Mouse (Mus musculus): ENCODE measurements around the gene Fads3. TPM values are rescaled to one million over a fixed set of nuclear protein-coding genes. Genes with fewer than 3 reads are reported as not detected.

Fads3 gene
- total and polyA plus RNA-seq, 2 experiments from 2014 or later: 29.4 to 45.6 TPM

DNA sequence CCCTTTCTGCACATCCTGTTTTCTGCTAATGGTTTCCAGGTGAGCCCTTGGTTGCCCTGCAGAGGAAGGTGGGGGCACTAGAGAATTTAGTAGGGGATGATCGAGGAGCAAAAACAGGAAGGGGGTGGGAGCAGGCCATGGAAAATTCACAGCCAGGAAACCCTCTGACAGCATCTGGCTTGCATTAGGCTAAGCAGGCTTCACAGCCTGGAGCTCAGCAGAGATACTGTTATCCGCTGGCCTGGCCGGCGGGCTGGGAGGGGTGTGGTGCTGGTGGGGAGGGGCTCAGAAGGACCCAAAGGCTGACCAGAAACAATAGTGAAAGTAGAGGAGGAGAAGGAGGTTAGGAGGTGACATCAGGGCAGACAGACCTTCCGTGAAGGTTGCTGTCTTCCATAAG lies 27.5 kb upstream of the Fads3 start:
- Histone ChIP-seq H3K9me3 (ENCODE audit: low read length) (no peaks in the 10 kb centered on the region), H3K4me1 (ENCODE audit: insufficient read depth) (peaks cover 3% of the 10 kb centered on the region; the same call in 1 of the 2 replicates), H3K36me3 (ENCODE audit: insufficient read depth) (no peaks in the 10 kb centered on the region), H3K4me3 (ENCODE audit: low read depth, low read length) (no peak overlapping the region), H3K27me3 (ENCODE audit: insufficient read depth, low read length) (no peaks in the 10 kb centered on the region), H3K9ac (no peak overlapping the region), H3K4me2 (ENCODE audit: low read depth) (no peak overlapping the region), H3K27ac (ENCODE audit: low read depth, low read length) (no peak overlapping the region)
- 65% methylated on average over 5 of the region's 5 CpGs for WGBS
- no peak for TF ChIP-seq CTCF (IDR thresholded peaks at IDR 0.05; ENCODE audit: low read depth)
- DNase-seq: no peak
- ATAC-seq: no peak

DNA sequence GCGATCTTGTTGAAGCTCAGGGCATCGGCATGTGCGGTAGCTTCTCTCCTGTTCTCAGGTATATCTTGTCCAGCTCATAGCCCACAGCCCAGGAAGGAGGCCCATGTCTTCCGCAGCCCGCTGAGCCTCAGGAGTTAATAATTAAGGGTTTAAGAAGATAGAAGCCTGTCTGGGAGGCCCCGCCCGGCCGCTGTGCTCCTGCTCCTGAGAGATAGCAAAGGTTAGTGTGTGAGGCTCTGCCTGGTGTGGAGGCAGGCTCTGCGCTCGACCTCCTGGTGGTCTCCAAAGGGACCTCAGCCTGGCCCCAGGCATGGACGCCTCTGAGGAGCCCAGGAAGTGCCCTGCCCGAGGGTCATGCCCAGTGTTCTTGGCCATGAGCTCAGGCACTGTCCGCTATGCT lies 26.5 kb upstream of the Fads3 start:
- Histone ChIP-seq H3K4me2 (ENCODE audit: low read depth) (no peak overlapping the region), H3K36me3 (ENCODE audit: insufficient read depth) (no peaks in the 10 kb centered on the region), H3K9me3 (ENCODE audit: low read length) (no peaks in the 10 kb centered on the region), H3K9ac (no peak overlapping the region), H3K4me3 (ENCODE audit: low read depth, low read length) (no peak overlapping the region), H3K27ac (ENCODE audit: low read depth, low read length) (no peak overlapping the region), H3K27me3 (ENCODE audit: insufficient read depth, low read length) (no peaks in the 10 kb centered on the region), H3K4me1 (ENCODE audit: insufficient read depth) (peaks cover 5% of the 10 kb centered on the region; the same call in 1 of the 2 replicates)
- DNase-seq (no peak), ATAC-seq (no peak)
- 83% methylated on average over 13 of the region's 13 CpGs for WGBS
- no peak for TF ChIP-seq CTCF (IDR thresholded peaks at IDR 0.05; ENCODE audit: low read depth)

DNA sequence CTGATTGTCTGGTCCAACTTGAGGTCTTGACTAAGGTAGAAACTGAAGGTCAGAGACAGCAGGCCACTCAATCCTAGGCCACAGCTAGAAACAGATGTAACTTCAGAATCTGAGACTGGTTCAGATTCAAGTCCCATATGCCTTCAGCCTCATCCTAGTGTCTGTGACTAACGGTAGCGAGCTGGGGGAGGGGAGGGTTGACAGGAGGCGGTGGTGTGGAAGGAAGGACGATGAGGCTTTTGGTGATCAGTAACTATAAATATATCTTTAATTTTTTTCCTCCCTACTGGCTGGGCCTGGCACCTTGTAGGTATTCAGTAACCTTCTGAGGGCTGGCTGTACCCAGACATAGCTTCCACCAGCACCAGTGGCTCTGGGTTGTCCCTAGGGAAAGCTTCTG lies 25.9 kb upstream of the Fads3 start:
- Histone ChIP-seq H3K27me3 (ENCODE audit: insufficient read depth, low read length) (no peaks in the 10 kb centered on the region), H3K4me2 (ENCODE audit: low read depth) (no peak overlapping the region), H3K4me3 (ENCODE audit: low read depth, low read length) (no peak overlapping the region), H3K9me3 (ENCODE audit: low read length) (no peaks in the 10 kb centered on the region), H3K4me1 (ENCODE audit: insufficient read depth) (peaks cover 5% of the 10 kb centered on the region; the same call in 1 of the 2 replicates), H3K27ac (ENCODE audit: low read depth, low read length) (no peak overlapping the region), H3K36me3 (ENCODE audit: insufficient read depth) (no peaks in the 10 kb centered on the region), H3K9ac (no peak overlapping the region)
- WGBS: 73% methylated on average over 4 of the region's 4 CpGs
- DNase-seq (no peak), ATAC-seq (no peak)
- TF ChIP-seq CTCF (IDR thresholded peaks at IDR 0.05; ENCODE audit: low read depth): no peak

DNA sequence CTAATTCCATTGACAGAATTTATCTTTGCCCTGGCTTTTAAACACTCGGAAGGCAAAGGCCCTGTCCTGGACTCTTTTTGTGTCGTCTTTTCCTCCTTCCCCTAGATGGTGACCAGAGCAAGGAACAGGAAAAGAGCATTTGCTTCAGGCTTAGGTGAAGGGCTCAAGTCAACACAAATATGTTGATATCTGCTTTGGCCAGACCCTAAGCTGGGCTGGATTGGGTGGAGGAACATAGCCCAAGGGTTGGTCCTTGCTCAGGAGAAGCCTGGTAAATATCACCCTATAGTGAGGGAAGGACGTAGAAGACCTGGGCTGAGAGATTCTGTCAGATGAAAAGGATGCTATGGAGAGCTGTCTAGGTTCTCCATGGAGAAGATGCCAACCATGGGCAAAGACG lies 25.2 kb upstream of the Fads3 start:
- no peak for TF ChIP-seq CTCF (IDR thresholded peaks at IDR 0.05; ENCODE audit: low read depth)
- no peaks in the 10 kb centered on the region for H3K9me3 ChIP-seq (ENCODE audit: low read length)
- no peak for DNase-seq
- peaks cover 5% of the 10 kb centered on the region; the same call in 1 of the 2 replicates for H3K4me1 ChIP-seq (ENCODE audit: insufficient read depth)
- H3K27ac ChIP-seq (ENCODE audit: low read depth, low read length): no peak overlapping the region
- no peak overlapping the region for H3K9ac ChIP-seq
- no peak overlapping the region for H3K4me3 ChIP-seq (ENCODE audit: low read depth, low read length)
- H3K4me2 ChIP-seq (ENCODE audit: low read depth): no peak overlapping the region
- WGBS: 92% methylated on average over 4 of the region's 4 CpGs
- no peaks in the 10 kb centered on the region for H3K36me3 ChIP-seq (ENCODE audit: insufficient read depth)
- no peaks in the 10 kb centered on the region for H3K27me3 ChIP-seq (ENCODE audit: insufficient read depth, low read length)
- no peak for ATAC-seq

DNA sequence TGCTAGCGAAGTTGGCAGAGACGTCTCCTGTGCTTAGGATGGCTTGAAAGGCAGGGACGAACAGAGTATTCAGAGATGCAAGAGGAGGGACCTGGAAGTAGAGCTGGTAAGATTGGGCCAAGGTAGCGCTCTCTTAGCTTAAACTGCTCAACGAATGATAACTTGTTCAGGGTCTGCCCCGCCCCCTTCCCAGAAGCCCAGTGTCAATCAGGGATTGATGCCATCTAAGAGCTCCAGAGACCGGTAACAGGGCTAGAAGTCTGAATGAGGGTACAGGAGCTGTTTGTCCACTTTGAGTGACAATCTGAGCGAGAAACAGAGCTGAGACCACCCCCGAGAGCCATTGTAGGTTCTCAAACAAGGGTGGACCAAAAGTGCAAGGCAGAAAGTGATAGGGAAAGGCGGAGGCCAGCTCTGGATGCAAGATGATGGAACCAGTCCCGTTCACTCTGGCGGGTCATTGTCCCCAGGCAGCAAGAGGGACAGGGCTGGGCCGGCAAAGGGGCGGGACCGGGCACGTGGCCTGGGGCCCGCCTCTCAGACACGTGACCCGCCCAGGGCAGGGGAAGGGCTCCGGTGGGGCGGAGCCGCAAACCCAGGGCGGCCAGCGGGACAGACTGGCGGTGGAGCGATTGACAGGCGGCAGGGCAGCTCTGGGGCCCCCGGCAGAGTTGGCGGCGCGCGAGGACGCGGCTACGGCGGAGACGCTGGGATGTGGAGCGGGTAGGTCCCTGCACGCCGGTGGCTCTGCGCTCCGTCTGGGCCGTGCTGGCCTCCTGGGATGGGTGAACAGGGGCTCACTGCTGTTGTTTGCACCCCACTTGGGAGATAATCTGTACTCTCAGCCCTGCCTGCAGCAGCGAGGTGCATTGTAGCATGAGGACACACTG lies 23.5 kb upstream of the Fads3 start:
- Histone ChIP-seq H3K4me2 (ENCODE audit: low read depth) (peak overlapping the region; percentile 94), H3K9ac (peak overlapping the region; percentile 62), H3K9me3 (ENCODE audit: low read length) (no peaks in the 10 kb centered on the region), H3K4me3 (ENCODE audit: low read depth, low read length) (peak overlapping the region; percentile 56), H3K36me3 (ENCODE audit: insufficient read depth) (no peaks in the 10 kb centered on the region), H3K4me1 (ENCODE audit: insufficient read depth) (peaks cover 5% of the 10 kb centered on the region; the same call in 1 of the 2 replicates), H3K27ac (ENCODE audit: low read depth, low read length) (no peak overlapping the region; the same call in 1 of the 2 replicates), H3K27me3 (ENCODE audit: insufficient read depth, low read length) (no peaks in the 10 kb centered on the region)
- peak; percentile 75 for DNase-seq
- ATAC-seq: peak; percentile 94
- no peak for TF ChIP-seq CTCF (IDR thresholded peaks at IDR 0.05; ENCODE audit: low read depth)
- WGBS: 4% methylated on average over 44 of the region's 44 CpGs

- Histone ChIP-seq H3K9ac (peak overlapping the region; percentile 62), H3K4me1 (ENCODE audit: insufficient read depth) (peaks cover 5% of the 10 kb centered on the region; the same call in 1 of the 2 replicates), H3K27ac (ENCODE audit: low read depth, low read length) (no peak overlapping the region), H3K4me3 (ENCODE audit: low read depth, low read length) (peak overlapping the region; percentile 56), H3K27me3 (ENCODE audit: insufficient read depth, low read length) (no peaks in the 10 kb centered on the region), H3K36me3 (ENCODE audit: insufficient read depth) (no peaks in the 10 kb centered on the region), H3K4me2 (ENCODE audit: low read depth) (peak overlapping the region; percentile 94), H3K9me3 (ENCODE audit: low read length) (no peaks in the 10 kb centered on the region)
- DNase-seq (no peak), ATAC-seq (peak; percentile 40; the same call in 1 of the 2 replicates)
- WGBS: 2% methylated on average over 3 of the region's 3 CpGs
- no peak for TF ChIP-seq CTCF (IDR thresholded peaks at IDR 0.05; ENCODE audit: low read depth)
Measured at GRCm38 (mm10) chr19:10018527-10018818, 22.9 kb upstream of the Fads3 start.

DNA sequence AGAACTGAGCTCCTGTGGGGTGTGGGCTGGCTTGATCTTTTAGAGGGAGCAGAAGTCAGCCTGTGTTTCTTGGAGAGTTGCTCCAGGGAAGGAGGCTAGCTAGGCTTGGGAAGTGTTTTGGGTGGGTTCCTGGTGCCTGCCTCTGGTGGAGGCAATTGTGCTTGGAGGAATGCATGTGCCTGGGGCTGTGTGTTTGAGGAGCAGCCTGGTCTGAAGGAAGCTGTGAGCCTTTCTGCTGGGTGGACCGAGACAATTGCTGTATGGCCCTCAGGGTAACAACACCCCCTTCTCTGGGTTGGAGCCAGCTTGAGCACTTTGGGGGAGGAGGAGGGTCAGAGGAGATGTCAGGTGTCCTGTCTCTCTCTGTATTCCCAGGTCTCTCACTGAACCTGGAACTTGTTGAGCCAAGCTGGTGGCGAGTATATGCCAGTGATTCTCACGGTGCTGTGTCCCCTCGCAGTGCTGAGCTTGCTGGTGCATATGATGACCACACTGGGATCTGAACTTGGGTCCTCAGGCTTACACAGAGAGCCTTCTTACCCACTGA lies 22.1 kb upstream of the Fads3 start:
- peak overlapping the region; percentile 56 for H3K4me3 ChIP-seq (ENCODE audit: low read depth, low read length)

More for the DNA sequence above, 22.1 kb upstream of the Fads3 start:
- Histone ChIP-seq H3K4me1 (ENCODE audit: insufficient read depth) (peaks cover 5% of the 10 kb centered on the region; the same call in 1 of the 2 replicates), H3K9me3 (ENCODE audit: low read length) (no peaks in the 10 kb centered on the region), H3K27me3 (ENCODE audit: insufficient read depth, low read length) (no peaks in the 10 kb centered on the region), H3K9ac (no peak overlapping the region), H3K27ac (ENCODE audit: low read depth, low read length) (no peak overlapping the region), H3K4me2 (ENCODE audit: low read depth) (peak overlapping the region; percentile 94), H3K36me3 (ENCODE audit: insufficient read depth) (no peaks in the 10 kb centered on the region)
- 81% methylated on average over 4 of the region's 4 CpGs for WGBS
- TF ChIP-seq CTCF (IDR thresholded peaks at IDR 0.05; ENCODE audit: low read depth): no peak
- ATAC-seq (no peak), DNase-seq (no peak)

All from forebrain, postnatal 0 days (tissue).